Mouse (Mus musculus): ENCODE results near the gene Dnajb11. TPM values are rescaled to one million over a fixed set of nuclear protein-coding genes. Genes with fewer than 3 reads are reported as not detected.

Gene Dnajb11
- polyA plus RNA-seq, 1 experiment from 2014 or later, result 108 TPM

- Histone ChIP-seq H3K9ac (ENCODE audit: low read depth, low read length) (no peak overlapping the region), H3K4me1 (ENCODE audit: control insufficient read depth, insufficient read depth, low read length) (no peaks in the 10 kb centered on the region), H3K4me3 (ENCODE audit: low read depth, low read length) (no peak overlapping the region), H3K36me3 (ENCODE audit: control insufficient read depth, insufficient read depth, low read length) (no peaks in the 10 kb centered on the region), H3K9me3 (ENCODE audit: control insufficient read depth, low read length) (no peaks in the 10 kb centered on the region), H3K4me2 (ENCODE audit: low read depth, low read length) (no peak overlapping the region), H3K27me3 (replicated peaks; ENCODE audit: control insufficient read depth, insufficient read depth, low read length) (no peaks in the 10 kb centered on the region), H3K27ac (replicated peaks; ENCODE audit: low read depth, low read length) (no peak overlapping the region)
- DNase-seq (ENCODE audit: low spot score) (no peak), ATAC-seq (ENCODE audit: low read depth) (no peak)
- 69% methylated on average over 4 of the region's 4 CpGs for WGBS
These were observed 64.8 kb downstream of the Dnajb11 start for GRCm38 (mm10) chr16:22922433-22922832.

Other genes with a start within 250 kb of the Dnajb11 start
- gene Dgkg, start 200.6 kb upstream of the Dnajb11 start, polyA plus RNA-seq (2014; fragmentation: Nextera tagmentation; extraction: Ambion mirVana), result 0.51 and 1.4 TPM in 2 replicates
- gene Crygs, start 46.3 kb upstream of the Dnajb11 start, polyA plus RNA-seq (2014; fragmentation: Nextera tagmentation; extraction: Ambion mirVana), result not detected in 2 replicates
- 26.8 and 28.0 TPM in 2 replicates for gene Tbccd1, start 176 bp upstream of the Dnajb11 start, polyA plus RNA-seq (2014; fragmentation: Nextera tagmentation; extraction: Ambion mirVana)
- 0.16 TPM in 1 of 2 replicates, not detected in the other for gene Ahsg, start 33.4 kb downstream of the Dnajb11 start, polyA plus RNA-seq (2014; fragmentation: Nextera tagmentation; extraction: Ambion mirVana)
- gene Fetub, start 60.5 kb downstream of the Dnajb11 start, polyA plus RNA-seq (2014; fragmentation: Nextera tagmentation; extraction: Ambion mirVana), result 0.89 and 1.8 TPM in 2 replicates
- gene Hrg, start 93.2 kb downstream of the Dnajb11 start, polyA plus RNA-seq (2014; fragmentation: Nextera tagmentation; extraction: Ambion mirVana), result not detected in 2 replicates
- gene Kng2, start 171.6 kb downstream of the Dnajb11 start, polyA plus RNA-seq (2014; fragmentation: Nextera tagmentation; extraction: Ambion mirVana), result 0.50 TPM in 1 of 2 replicates, not detected in the other
- 0.17 TPM in 1 of 2 replicates, not detected in the other for gene Kng1, start 200.0 kb downstream of the Dnajb11 start, polyA plus RNA-seq (2014; fragmentation: Nextera tagmentation; extraction: Ambion mirVana)
- 249 and 268 TPM in 2 replicates for gene Eif4a2, start 249.6 kb downstream of the Dnajb11 start, polyA plus RNA-seq (2014; fragmentation: Nextera tagmentation; extraction: Ambion mirVana)